Mouse (Mus musculus): ENCODE data around the gene Cdh20.

DNA sequence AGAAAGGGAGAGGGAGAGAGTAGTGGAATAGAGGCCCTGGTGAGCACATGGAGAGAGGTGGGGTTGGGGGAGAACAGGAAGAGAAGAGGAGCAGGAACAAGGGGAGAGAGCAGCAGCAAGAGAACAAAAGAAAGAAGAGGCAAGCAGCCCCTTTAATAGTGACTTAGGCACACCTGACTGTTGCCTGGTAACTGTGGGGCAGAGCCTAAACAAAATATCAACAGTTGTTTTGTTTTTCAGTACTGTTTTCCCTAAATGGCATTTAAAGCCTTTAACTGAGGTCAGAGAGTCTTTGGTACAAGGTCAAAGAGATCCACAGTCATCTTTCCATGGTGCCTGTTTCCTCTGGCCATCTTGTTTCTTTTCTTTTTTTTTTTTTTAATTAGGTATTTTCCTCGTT lies 245.0 kb downstream of the Cdh20 start:
- TF ChIP-seq CTCF (IDR thresholded peaks at IDR 0.05; ENCODE audit: control insufficient read depth, insufficient read depth, insufficient replicate concordance, low read depth, low read length) (no peak), POLR2A (IDR thresholded peaks at IDR 0.05; ENCODE audit: control insufficient read depth, low read depth, low read length) (no peak)
